Mouse (Mus musculus) CD4-positive helper T cell, adult 2 months (primary cell): Measurements from ENCODE around the gene Nop16.

Experiments used
- DNase-seq: peaks from one replicate; pipeline ENCODE4 v3.0.0-alpha.2; 2012; ENCODE audit warnings: low read depth, missing footprints, low spot score

The Nop16 gene

DNA sequence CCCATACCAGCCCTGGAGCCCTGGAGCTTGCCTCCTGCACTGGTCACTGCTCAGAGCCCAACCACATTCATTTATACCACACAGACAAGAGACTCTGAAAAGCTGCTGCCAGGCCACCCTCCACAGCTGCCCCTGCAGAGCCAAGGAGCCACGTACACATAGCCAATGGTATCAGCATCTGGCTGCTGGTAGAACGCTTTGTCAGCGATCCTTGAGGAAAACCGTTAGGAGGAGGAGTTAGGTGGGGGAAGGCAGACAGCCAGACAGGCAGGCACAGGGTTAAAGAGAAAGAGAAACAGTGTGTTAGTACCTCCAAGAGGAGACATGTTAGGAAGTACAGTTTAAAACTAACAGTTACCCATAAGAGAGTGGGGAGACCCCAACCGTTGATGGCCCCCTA, 7.0 kb upstream of the Nop16 start:
- no peak for DNase-seq

DNA sequence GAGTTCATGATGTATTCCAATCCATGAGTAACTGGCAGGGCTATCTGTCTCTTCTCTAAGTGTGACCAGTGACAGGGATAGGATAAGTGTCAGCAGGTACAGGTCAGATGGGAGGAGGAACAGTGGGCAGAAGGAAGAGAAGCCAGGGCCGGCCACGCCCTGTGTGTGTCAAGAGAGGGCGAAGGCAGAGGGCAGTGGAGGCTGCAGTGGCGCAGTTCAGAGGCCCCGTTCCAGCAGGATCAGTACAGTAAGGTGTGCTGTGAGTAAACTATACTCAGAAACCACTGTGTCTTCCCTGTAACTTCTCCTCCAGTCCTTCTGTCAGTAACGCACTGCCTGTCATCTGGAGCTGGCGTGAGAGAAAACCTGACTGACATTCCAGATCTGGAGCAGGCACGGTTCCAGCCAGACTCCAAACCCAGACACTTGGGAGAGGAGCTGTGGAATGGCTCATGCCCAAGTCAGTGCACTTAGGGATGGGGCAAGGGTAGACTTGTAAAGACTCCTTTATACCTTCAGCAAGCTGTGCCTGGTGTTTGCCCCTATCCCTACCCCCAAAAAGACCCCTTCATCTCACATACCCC, 6.3 kb upstream of the Nop16 start:
- DNase-seq, result no peak

- DNase-seq, result no peak
Measured at GRCm38 (mm10) chr13:54593617-54594016, 3.7 kb upstream of the Nop16 start.

DNA sequence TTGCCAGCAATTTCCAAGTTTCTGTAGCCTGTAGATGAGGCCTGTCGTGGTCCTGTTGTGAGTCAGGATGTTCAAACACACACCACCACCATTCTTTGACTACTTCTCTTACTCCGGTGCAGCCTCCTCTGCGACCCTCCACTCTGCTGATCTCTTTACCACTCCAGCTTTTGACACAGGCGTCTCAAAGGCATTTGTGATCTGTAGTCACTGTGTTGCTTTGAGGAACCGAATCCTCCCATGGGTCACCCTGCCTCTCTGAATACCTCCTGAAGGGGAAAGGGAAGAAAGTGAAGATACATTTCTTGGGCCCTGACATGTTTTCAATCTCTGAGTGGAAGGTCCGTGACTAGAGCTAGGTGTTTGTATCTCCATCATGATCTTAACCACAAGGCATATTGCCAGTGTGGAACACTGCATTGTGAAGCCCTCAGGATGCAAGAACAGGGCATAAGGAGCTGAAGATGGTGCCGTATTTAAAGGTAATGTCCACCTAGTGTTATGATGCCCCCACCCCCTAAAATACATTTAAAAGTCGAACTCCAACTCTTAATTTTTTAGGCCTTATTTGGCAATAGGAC, 2.0 kb upstream of the Nop16 start:
- DNase-seq, result no peak

DNA sequence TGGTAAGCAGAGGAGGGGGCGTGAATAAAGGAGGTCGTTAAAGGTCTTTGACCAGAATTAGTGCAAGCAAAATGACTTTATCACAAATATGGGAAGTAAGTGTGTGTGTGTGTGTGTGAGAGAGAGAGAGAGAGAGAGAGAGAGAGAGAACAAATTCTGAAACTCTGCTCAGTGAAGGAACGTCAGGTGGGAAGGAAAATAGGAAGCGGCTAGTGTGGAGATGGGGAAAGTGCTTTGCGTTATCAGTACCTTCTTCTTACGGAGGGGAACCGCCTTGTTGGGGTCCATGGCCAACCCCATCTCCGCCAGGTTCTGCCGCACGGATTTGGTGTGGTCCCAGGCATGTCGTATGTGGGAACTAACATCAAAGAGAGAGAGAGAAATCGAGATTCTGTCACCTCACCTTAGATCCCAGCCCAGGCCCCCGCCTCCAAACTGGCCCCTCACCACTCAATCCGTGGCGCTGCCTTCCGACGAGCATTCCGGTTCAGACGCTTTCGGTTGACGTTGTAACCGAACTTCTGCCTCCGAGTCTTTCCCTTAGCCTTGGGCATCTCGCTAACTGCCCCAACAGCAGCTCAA, 385 bp downstream of the Nop16 start:
- no peak for DNase-seq

GRCm38 (mm10) chr13:54585831-54586230, 4.1 kb downstream of the Nop16 start:
- no peak for DNase-seq

GRCm38 (mm10) chr13:54582860-54583259, 7.0 kb downstream of the Nop16 start:
- DNase-seq, result no peak

GRCm38 (mm10) chr13:54582126-54582525, 7.8 kb downstream of the Nop16 start:
- no peak for DNase-seq

- DNase-seq, result no peak
Measured at GRCm38 (mm10) chr13:54581385-54581784, 8.5 kb downstream of the Nop16 start.

- DNase-seq, result no peak
Measured at GRCm38 (mm10) chr13:54577652-54578507, 12.0 kb downstream of the Nop16 start.

- no peak for DNase-seq
Measured at GRCm38 (mm10) chr13:54575489-54575888, 14.4 kb downstream of the Nop16 start.

DNA sequence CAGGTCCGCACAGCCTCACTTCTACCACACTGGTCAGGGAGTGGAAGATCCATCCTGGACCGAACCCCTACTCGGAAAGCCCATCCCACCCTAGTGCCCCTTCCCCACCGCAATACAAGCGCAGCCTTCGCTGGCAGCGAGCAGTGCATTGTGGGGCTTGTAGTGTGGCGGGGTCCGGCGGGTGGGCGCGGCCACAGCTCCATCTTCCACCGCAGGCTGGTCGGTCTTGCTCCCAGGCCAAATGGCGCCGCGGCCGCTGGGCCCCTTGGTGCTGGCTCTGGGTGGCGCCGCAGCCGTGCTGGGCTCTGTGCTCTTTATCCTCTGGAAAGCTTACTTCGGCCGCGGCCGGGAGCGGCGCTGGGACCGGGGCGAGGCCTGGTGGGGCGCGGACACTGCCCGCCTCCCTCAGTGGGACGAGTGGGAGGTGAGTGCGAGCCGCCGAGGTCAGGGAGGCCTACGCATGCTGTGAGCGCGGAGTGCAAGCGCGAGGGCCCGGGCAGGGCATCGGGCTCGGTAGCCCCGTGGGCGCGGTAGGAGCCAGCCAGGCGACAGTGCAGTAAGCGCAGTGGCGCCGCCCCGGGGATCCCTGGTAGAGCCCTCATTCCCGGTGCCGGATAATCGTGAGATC, 14.9 kb downstream of the Nop16 start, which contains the start of gene Arl10:
TSS of gene Arl10 (plus strand) at position 162 of the 628 bp plus-strand sequence.
- peak; percentile 37 for DNase-seq

GRCm38 (mm10) chr13:54572621-54573020, 17.3 kb downstream of the Nop16 start:
- peak; percentile 36 for DNase-seq

GRCm38 (mm10) chr13:54571637-54572036, 18.3 kb downstream of the Nop16 start:
- DNase-seq, result no peak

DNA sequence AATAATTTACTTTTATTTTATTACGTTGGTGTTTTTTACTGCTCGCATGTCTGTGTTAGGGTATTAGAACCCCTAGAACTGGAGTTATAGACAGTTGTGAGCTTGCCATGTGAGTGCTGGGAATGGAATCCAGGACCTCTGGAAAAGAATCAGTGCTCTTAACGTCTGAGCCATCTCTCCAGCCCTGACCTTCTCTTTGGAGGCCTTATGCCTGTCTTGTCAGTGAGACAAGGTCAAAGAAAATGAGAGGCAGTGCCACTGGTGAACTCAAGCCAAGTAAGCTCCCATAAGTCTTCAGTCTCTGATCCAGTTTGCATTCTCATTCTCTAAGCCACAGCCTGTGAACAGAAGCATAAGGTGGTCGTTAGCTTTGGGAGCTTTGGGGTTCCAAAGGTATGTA, 19.2 kb downstream of the Nop16 start:
- DNase-seq, result no peak

DNA sequence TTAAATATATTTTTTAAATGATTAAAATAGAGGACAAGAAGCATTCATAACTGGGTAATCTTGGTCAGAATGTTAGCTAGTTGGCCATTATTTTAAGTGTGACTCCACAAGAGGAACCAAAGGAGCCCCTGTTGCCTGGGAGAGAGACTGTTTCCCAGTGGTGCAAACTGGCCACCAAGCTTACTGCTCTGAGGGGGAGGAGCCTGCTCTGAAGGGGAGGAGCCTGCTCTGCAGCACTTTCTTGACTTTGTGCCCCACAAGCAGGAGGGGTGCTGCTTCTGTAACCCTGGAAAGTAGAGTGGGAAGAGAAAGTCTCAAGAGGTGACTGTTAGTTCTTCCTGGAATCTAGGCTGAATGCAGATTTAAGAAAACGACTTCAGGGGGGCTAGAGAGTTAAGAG, 20.6 kb downstream of the Nop16 start:
- no peak for DNase-seq

- no peak for DNase-seq
Measured at GRCm38 (mm10) chr13:54568380-54568779, 21.5 kb downstream of the Nop16 start.

GRCm38 (mm10) chr13:54565594-54566345, 24.1 kb downstream of the Nop16 start:
- DNase-seq, result no peak

GRCm38 (mm10) chr13:54565201-54565581, 24.7 kb downstream of the Nop16 start, which contains the start of gene 4833439L19Rik:
4833439L19Rik (minus strand) TSS chr13:54565435.
- DNase-seq, result peak; percentile 94

GRCm38 (mm10) chr13:54564232-54565200, 25.4 kb downstream of the Nop16 start:
- DNase-seq, result no peak
